In genomic region chr13:113696838-113697321, GRCm38 (mm10) we compare ENCODE assay signal across 15 mouse cellular contexts. TPM values are rescaled to one million over a fixed set of nuclear protein-coding genes. Genes with fewer than 3 reads are reported as not detected.
A peak's percentile ranks its signal among the peaks of the same experiment; 100 is the strongest.
DNase-seq lines count a peak whose midpoint lies in the region; ATAC-seq and TF ChIP-seq lines count a peak whose summit lies in the region.
"Had no signal": no experiment of that assay in that cellular context is flagged by ENCODE, and none has a peak within 500 bp of the region (broad histone marks: within the 10 kb centered on the region; RNA-seq: fewer than 3 reads in every experiment).

No protein-coding gene starts in this region.

- no peak for DNase-seq in hindbrain, embryonic 10.5 days (ENCODE audit: low spot score)
- DNase-seq in lung, postnatal 36 days = peak; percentile 1
- no peak for DNase-seq in lung, postnatal 14 days
- DNase-seq in adipocyte (ENCODE audit: low spot score) = peak; percentile 66
- peak; percentile 60 for DNase-seq in hindbrain, postnatal 0 days (ENCODE audit: low spot score)
- DNase-seq in embryo, embryonic 9.5 days (ENCODE audit: extremely low spot score) = no peak
- DNase-seq: adrenal gland, adult 8-10 months; heart, adult 18-20 months; heart, postnatal 10 days; right cerebral cortex, postnatal 14 days; thymus, postnatal 36 days had no signal

- no peaks in the 10 kb centered on the region for H3K36me3 ChIP-seq in hindbrain, embryonic 13.5 days
- H3K36me3 ChIP-seq in hindbrain, embryonic 10.5 days = no peaks in the 10 kb centered on the region
- H3K36me3 ChIP-seq in hindbrain, postnatal 0 days (ENCODE audit: insufficient read depth, low read length) = no peaks in the 10 kb centered on the region

- no peak for ATAC-seq in hindbrain, embryonic 13.5 days (ENCODE audit: low FRiP score)
- no peak for ATAC-seq in hindbrain, postnatal 0 days
- ATAC-seq: CD4-positive, CD25-positive, alpha-beta regulatory T cell, adult 4 months; intestine, postnatal 0 days had no signal

- no peak overlapping the region for H3K4me3 ChIP-seq in hindbrain, embryonic 13.5 days
- H3K4me3 ChIP-seq in hindbrain, embryonic 10.5 days = no peak overlapping the region
- no peak overlapping the region for H3K4me3 ChIP-seq in hindbrain, postnatal 0 days (ENCODE audit: low read length)

- H3K9ac ChIP-seq in hindbrain, embryonic 13.5 days = no peak overlapping the region
- no peak overlapping the region for H3K9ac ChIP-seq in hindbrain, postnatal 0 days (replicated peaks; ENCODE audit: low read length)

- 34% methylated on average over 4 of the region's 4 CpGs for whole genome bisulfite sequencing in hindbrain, embryonic 13.5 days
- 80% methylated on average over 4 of the region's 4 CpGs for WGBS in hindbrain, embryonic 10.5 days
- WGBS in hindbrain, postnatal 0 days = 25% methylated on average over 4 of the region's 4 CpGs

- TF ChIP-seq CTCF in hindbrain, postnatal 0 days (IDR thresholded peaks at IDR 0.05; ENCODE audit: low read depth) = no peak

- 0 out of 2 replicates have a peak overlapping the region, but pooled peaks have one; percentile 56 for H3K27ac ChIP-seq in hindbrain, embryonic 13.5 days
- no peak overlapping the region for H3K27ac ChIP-seq in hindbrain, embryonic 10.5 days
- H3K27ac ChIP-seq in hindbrain, postnatal 0 days = no peak overlapping the region

- H3K4me1 ChIP-seq in hindbrain, embryonic 13.5 days (replicated peaks) = peaks cover 32% of the 10 kb centered on the region
- no peaks in the 10 kb centered on the region for H3K4me1 ChIP-seq in hindbrain, embryonic 10.5 days (replicated peaks)
- no peaks in the 10 kb centered on the region for H3K4me1 ChIP-seq in hindbrain, postnatal 0 days (ENCODE audit: insufficient read depth, low read length)

- H3K27me3 ChIP-seq in hindbrain, embryonic 13.5 days = no peaks in the 10 kb centered on the region
- H3K27me3 ChIP-seq in hindbrain, embryonic 10.5 days (ENCODE audit: insufficient read depth, poor library complexity, severe bottlenecking) = no peaks in the 10 kb centered on the region
- H3K27me3 ChIP-seq in hindbrain, postnatal 0 days (ENCODE audit: insufficient read depth, low read length) = no peaks in the 10 kb centered on the region

- no peak overlapping the region for H3K4me2 ChIP-seq in hindbrain, embryonic 13.5 days
- H3K4me2 ChIP-seq in hindbrain, postnatal 0 days (ENCODE audit: low read depth, low read length) = no peak overlapping the region

- no peaks in the 10 kb centered on the region for H3K9me3 ChIP-seq in hindbrain, embryonic 13.5 days
- no peaks in the 10 kb centered on the region; the same call in 1 of the 2 replicates for H3K9me3 ChIP-seq in hindbrain, embryonic 10.5 days
- H3K9me3 ChIP-seq in hindbrain, postnatal 0 days (ENCODE audit: low read length) = no peaks in the 10 kb centered on the region

RNA-seq across cellular contexts. Expression of gene Hspb3, which starts 33.4 kb away (rescaled TPM):
- polyA plus RNA-seq in hindbrain, embryonic 13.5 days (2015; fragmentation: Nextera tagmentation; extraction: Ambion mirVana) = 0.35 TPM in 1 of 2 replicates, not detected in the other
- polyA plus RNA-seq in hindbrain, embryonic 10.5 days (2016; fragmentation: Nextera tagmentation; extraction: Ambion mirVana) = 0.21 TPM in 1 of 2 replicates, not detected in the other
- total RNA-seq in hindbrain, postnatal 0 days (2014; rRNA removed) = 0.21 and 0.47 TPM in 2 replicates
- 0.55 and 1.1 TPM in 2 replicates for polyA plus RNA-seq in hindbrain, postnatal 0 days (2015; fragmentation: Nextera tagmentation; extraction: Ambion mirVana)
- total RNA-seq: adrenal gland, adult 8-10 months had no signal
- polyA plus RNA-seq: CD4-positive, CD25-positive, alpha-beta regulatory T cell, adult 4 months; stomach, embryonic 14.5 days had no signal

Comparison
In these comparisons a context has a peak if more than half of its experiments do, and no peak if none do; other contexts are left out.
1. DNase-seq: peak in lung, postnatal 36 days (single experiment), adipocyte (single experiment) and hindbrain, postnatal 0 days (single experiment); none in hindbrain, embryonic 10.5 days (single experiment), lung, postnatal 14 days (single experiment) and embryo, embryonic 9.5 days (single experiment).